Mouse (Mus musculus) heart, embryonic 16.5 days (tissue): ENCODE results near the gene Nova2. TPM values are rescaled to one million over a fixed set of nuclear protein-coding genes. Genes with fewer than 3 reads are reported as not detected.

ENCODE experiments used
- ATAC-seq: fragments of 200-750 bp; cut with Nextera tagmentation; replicated peaks from 2 replicates; pipeline ENCODE4 v1.8.0; 2017; ENCODE audit warnings: moderate number of reproducible peaks; ENCODE audit not compliant: insufficient read depth, low FRiP score; ENCODE audit errors: extremely low read depth
- H3K27ac ChIP-seq: fragments of 300-500 bp; sonication (generic); 2 replicates; pipeline ENCODE4 v1.5.1; 2014; ENCODE audit warnings: mild to moderate bottlenecking, low read length, control low read depth, moderate library complexity
- H3K27me3 ChIP-seq: fragments of 300-500 bp; sonication (generic); 2 replicates; pipeline ENCODE4 v1.6.1; 2014; ENCODE audit warnings: low read length, mixed read lengths; ENCODE audit not compliant: control insufficient read depth, insufficient read depth
- H3K36me3 ChIP-seq: fragments of 300-500 bp; sonication (generic); 2 replicates; pipeline ENCODE4 v1.6.1; 2014; ENCODE audit not compliant: control insufficient read depth, insufficient read depth
- H3K4me1 ChIP-seq: fragments of 300-500 bp; sonication (generic); 2 replicates; pipeline ENCODE4 v1.6.1; 2014; ENCODE audit warnings: low read length, mixed read lengths; ENCODE audit not compliant: control insufficient read depth, insufficient read depth
- H3K4me2 ChIP-seq: fragments of 300-500 bp; sonication (generic); 2 replicates; pipeline ENCODE4 v1.6.1; 2014; ENCODE audit warnings: low read depth, mild to moderate bottlenecking, control low read depth, low read length
- H3K4me3 ChIP-seq: fragments of 300-500 bp; sonication (generic); 2 replicates; pipeline ENCODE4 v1.5.1; 2014; ENCODE audit warnings: mild to moderate bottlenecking, control low read depth, low read length
- H3K9ac ChIP-seq: fragments of 300-500 bp; sonication (generic); 2 replicates; pipeline ENCODE4 v1.6.1; 2014; ENCODE audit warnings: low read length, control low read depth
- H3K9me3 ChIP-seq: fragments of 300-500 bp; sonication (generic); replicated peaks from 2 replicates; pipeline ENCODE4 v1.6.1; 2016; ENCODE audit warnings: low read length; ENCODE audit not compliant: control insufficient read depth
- WGBS: fragments of 180-500 bp; shearing (Covaris S2); extraction: QIAGEN DNeasy Blood & Tissue Kit; methylation state at CpG from one replicate; pipeline ENCODE4 v1.1.7; 2014; 5-methylcytosine and 5-hydroxymethylcytosine counted together
- polyA plus RNA-seq: library from polyadenylated mRNA; unstranded; fragments of >200 nt; fragmentation: Nextera tagmentation; extraction: Ambion mirVana; gene quantifications from 2 replicates; pipeline ENCODE4 v1.2.1, GENCODE M21; 2015

Gene Nova2
- polyA plus RNA-seq, 1 experiment from 2014 or later, result 0.64 TPM

DNA sequence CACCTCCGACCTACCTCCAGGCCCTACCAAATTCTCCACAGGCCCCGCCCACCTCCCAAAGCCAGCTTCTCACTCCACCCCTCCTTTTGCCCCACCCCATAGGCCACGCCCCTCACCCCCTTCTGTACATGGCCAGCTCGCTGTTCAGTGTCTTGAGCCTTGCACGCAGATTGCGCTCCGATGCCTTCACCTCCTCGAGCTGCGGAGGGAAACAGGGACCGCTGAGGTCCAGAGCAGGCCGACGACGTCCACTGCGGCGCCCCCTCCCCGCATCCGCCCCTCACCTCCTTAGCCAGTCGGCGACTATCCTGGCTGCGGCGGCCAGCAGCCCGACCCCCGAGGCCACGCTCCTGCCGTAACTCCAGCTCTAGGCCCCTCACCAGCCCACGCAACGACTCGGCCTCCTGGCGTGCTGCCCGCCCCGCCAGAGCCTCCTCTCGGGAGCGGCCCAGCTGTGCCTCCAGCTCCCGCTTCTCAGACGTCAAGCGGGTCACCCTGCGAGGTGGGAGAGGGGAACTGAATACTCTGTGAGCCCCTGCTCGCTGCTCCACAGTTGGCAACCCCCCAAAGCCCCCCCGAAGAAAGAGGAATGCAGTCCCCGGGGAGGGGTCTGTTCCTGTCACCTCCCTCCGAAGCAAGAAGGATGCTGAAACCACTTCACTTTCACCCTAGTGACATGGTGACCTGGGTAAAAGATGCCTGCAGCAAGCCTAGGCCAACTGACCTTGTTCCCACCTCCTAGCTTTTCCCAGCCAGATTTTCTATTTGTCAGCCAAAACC is 31.8 kb upstream of the Nova2 start:
- H3K4me2 ChIP-seq, result peak overlapping the region; percentile 74
- H3K9ac ChIP-seq, result peak overlapping the region; percentile 66
- peaks cover 7% of the 10 kb centered on the region for H3K27me3 ChIP-seq
- H3K4me3 ChIP-seq, result peak overlapping the region; percentile 45
- H3K27ac ChIP-seq, result no peak overlapping the region
- WGBS, result 3% methylated on average over 41 of the region's 41 CpGs
- no peaks in the 10 kb centered on the region for H3K9me3 ChIP-seq
- peaks cover 14% of the 10 kb centered on the region for H3K4me1 ChIP-seq
- H3K36me3 ChIP-seq, result no peaks in the 10 kb centered on the region; the same call in 1 of the 2 replicates
- ATAC-seq, result peak; percentile 21; the same call in 1 of the 2 replicates

DNA sequence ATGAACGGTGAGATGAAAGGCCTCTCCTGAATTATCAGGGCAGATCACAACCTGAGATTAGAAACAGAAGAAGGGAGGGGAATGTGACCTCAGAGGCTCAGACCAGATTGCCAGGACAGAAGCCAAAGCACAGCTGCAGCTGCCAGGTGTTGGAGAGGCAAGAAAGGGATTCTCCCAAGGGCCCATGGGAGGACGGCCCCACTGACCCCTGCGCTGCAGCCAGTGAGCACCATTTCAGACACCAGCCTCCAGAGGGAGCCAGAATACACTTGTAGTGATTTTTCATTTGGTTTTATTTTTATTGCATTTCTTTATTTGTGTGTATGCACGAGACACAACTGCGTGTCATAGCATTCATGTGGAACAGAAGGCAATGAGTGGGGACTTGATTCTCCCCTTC is 29.2 kb upstream of the Nova2 start:
- ATAC-seq, result no peak
- H3K9ac ChIP-seq, result no peak overlapping the region
- WGBS, result 41% methylated on average over 5 of the region's 5 CpGs

DNA sequence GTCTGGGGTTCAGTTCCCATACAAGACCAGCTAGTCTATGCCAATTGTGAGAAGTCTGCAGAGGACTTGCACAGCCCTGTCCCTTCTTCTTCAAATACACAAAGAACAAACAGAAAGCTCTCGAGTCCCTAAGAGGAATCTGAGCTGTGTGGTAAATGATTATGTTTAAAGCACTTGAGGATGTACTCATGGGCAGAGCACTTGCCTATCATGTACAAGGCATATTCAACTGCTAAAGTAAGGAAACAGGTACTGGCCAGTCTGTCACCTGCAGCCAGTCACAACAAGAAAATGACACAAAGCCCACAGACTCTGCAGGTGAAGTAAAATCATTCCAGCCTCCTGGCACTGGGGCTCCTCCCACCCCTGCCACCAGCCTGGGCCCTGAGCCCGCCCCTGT is 25.2 kb upstream of the Nova2 start:
- Histone ChIP-seq H3K4me1 (no peaks in the 10 kb centered on the region), H3K27ac (no peak overlapping the region), H3K27me3 (no peaks in the 10 kb centered on the region), H3K4me3 (no peak overlapping the region), H3K9me3 (no peaks in the 10 kb centered on the region), H3K36me3 (peaks cover 7% of the 10 kb centered on the region), H3K4me2 (no peak overlapping the region), H3K9ac (no peak overlapping the region)
- ATAC-seq, result no peak
- 78% methylated on average over 2 of the region's 2 CpGs for WGBS

More for the DNA sequence above, 29.2 kb upstream of the Nova2 start:
- Histone ChIP-seq H3K4me3 (no peak overlapping the region), H3K27me3 (peaks cover 7% of the 10 kb centered on the region), H3K4me1 (peaks cover 14% of the 10 kb centered on the region), H3K9me3 (no peaks in the 10 kb centered on the region), H3K27ac (no peak overlapping the region), H3K4me2 (no peak overlapping the region), H3K36me3 (0 out of 2 replicates have a peak, but pooled peaks cover 2% of the 10 kb centered on the region)

DNA sequence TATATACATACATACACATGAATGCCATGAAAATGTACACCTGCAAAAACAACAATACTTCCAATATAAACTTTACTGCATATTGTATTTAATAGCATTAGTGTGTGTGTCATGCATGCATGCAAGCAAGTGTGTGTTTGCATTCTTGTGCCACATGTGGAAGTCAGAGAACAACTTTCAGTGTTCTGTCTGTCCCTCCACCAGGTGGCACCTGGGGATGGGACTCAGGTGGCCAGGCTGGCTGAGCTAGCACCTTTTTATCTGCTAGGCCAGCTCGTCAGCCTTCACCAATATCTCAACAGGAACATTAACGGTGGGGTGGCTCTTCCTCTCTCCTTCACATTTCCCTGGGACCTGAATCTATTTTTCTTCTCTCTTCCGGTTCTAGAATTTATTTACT is 23.2 kb upstream of the Nova2 start:
- no peak overlapping the region for H3K9ac ChIP-seq
- H3K27ac ChIP-seq, result no peak overlapping the region
- no peaks in the 10 kb centered on the region for H3K27me3 ChIP-seq
- WGBS, result 65% methylated on average over 3 of the region's 3 CpGs
- no peak for ATAC-seq
- no peaks in the 10 kb centered on the region for H3K4me1 ChIP-seq
- no peaks in the 10 kb centered on the region for H3K9me3 ChIP-seq
- peaks cover 9% of the 10 kb centered on the region for H3K36me3 ChIP-seq
- no peak overlapping the region for H3K4me3 ChIP-seq
- no peak overlapping the region for H3K4me2 ChIP-seq

DNA sequence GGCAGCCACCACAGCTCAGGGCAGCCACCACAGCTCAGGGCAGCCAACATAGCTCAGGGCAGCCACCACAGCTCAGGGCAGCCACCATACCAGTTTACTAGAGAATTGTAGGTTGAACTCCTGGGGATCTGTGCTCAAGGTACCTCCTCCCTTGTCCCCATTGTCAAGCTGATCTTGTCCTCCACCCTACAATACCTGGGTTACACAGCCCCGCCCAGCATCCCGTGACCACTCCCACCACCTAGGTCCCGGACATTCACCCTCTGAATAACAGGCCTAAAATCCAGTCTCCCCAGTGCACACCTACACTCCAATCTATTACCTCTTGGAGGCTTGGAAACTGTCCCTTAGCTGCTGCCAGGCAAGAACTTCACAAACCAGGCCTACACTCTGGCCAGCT is 20.7 kb upstream of the Nova2 start:
- no peak for ATAC-seq
- H3K36me3 ChIP-seq, result peaks cover 9% of the 10 kb centered on the region
- H3K4me2 ChIP-seq, result no peak overlapping the region
- no peak overlapping the region for H3K9ac ChIP-seq
- no peak overlapping the region for H3K27ac ChIP-seq
- peaks cover 10% of the 10 kb centered on the region for H3K4me1 ChIP-seq
- no peaks in the 10 kb centered on the region for H3K9me3 ChIP-seq
- no peaks in the 10 kb centered on the region for H3K27me3 ChIP-seq
- 78% methylated on average over 3 of the region's 3 CpGs for WGBS
- H3K4me3 ChIP-seq, result no peak overlapping the region

DNA sequence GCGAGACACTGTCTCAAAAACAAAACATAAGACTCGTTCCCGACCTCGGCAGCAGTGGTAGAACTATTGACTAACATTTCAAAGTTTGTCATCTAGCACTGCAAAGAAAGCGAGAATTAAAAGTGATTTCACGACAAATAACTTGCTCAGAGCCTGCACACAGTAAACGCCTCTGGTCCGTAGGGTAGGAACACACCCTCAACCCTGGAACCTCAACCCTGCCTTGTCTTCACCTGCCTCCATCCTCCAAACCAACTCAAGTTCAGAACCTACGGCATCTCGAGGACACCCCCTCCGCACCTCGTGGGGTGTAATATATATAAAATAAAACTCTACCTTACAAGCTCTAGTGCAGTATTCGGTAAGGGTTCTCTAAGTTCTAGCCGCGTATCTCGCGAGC is 15.9 kb upstream of the Nova2 start:
- H3K4me3 ChIP-seq, result peak overlapping the region; percentile 68
- H3K9me3 ChIP-seq, result no peaks in the 10 kb centered on the region
- 5% methylated on average over 17 of the region's 17 CpGs for WGBS
- peak overlapping the region; percentile 77 for H3K9ac ChIP-seq
- H3K4me2 ChIP-seq, result peak overlapping the region; percentile 86
- peaks cover 3% of the 10 kb centered on the region; the same call in 1 of the 2 replicates for H3K36me3 ChIP-seq
- no peaks in the 10 kb centered on the region for H3K27me3 ChIP-seq
- peak; percentile 7 for ATAC-seq
- H3K27ac ChIP-seq, result no peak overlapping the region
- peaks cover 16% of the 10 kb centered on the region for H3K4me1 ChIP-seq

DNA sequence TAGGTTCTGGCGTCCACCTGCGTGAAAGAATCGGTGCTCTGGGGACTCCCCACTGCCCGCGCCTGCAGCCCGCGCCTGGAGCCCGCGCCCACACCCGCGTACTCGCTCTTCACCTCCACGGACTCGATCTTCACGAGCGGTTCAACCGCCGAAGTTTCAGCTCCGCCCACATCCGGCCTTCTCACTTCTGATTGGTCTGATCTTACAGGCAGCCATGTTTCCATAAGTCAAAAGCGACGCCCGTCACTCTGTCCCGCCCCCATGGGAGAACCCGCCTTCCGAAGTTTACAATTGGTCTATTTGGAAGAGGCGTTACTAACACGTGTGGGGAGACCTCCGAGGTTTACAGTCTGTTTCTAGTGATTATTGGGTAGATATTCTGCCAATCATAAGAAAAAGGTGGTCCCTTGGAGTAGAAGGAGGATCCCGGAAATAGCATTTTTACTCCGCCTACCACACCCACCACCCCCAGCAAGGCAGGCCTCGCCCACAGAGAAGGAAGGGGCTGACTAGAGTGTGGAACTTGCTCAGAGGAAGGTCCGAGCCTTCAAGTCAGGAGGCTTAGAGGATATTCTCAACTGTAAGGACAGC is 15.4 kb upstream of the Nova2 start, which contains the start of gene Ccdc61:
Gene Ccdc61 (minus strand): TSS at position 175 of the 591 bp plus-strand sequence.
- peak within 1 kb of the TSS; percentile 77 for H3K9ac ChIP-seq
- no peaks in the 10 kb centered on the region for H3K9me3 ChIP-seq
- H3K36me3 ChIP-seq, result peaks cover 3% of the 10 kb centered on the region; the same call in 1 of the 2 replicates
- H3K27me3 ChIP-seq, result no peaks in the 10 kb centered on the region
- under 1% methylated on average over 33 of the region's 33 CpGs for WGBS
- H3K4me1 ChIP-seq, result peaks cover 16% of the 10 kb centered on the region
- no peak within 1 kb of the TSS for H3K27ac ChIP-seq
- H3K4me3 ChIP-seq, result peak within 1 kb of the TSS; percentile 68
- peak; percentile 99 for ATAC-seq
- H3K4me2 ChIP-seq, result peak within 1 kb of the TSS; percentile 86

DNA sequence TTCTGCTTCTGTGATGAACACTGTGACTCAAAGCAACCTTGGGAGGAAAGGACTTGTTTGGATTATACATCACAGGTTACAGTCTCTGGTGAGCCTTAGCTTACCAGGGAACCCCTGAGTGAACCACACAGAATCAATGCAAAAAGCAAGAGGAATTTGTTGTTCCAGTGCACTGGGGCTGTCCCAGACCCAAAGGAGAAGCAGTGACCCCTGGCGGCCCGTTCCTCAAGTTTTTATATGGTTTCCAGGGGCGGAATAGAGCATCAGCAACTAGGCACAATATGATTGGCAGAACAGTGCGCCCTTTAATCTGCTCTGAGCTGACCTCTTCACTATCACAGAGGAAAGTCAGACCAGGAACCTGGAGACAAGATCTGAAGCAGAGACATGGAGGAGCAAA is 9.4 kb upstream of the Nova2 start:
- no peak overlapping the region for H3K27ac ChIP-seq
- WGBS, result 58% methylated on average over 4 of the region's 4 CpGs
- no peaks in the 10 kb centered on the region for H3K4me1 ChIP-seq

DNA sequence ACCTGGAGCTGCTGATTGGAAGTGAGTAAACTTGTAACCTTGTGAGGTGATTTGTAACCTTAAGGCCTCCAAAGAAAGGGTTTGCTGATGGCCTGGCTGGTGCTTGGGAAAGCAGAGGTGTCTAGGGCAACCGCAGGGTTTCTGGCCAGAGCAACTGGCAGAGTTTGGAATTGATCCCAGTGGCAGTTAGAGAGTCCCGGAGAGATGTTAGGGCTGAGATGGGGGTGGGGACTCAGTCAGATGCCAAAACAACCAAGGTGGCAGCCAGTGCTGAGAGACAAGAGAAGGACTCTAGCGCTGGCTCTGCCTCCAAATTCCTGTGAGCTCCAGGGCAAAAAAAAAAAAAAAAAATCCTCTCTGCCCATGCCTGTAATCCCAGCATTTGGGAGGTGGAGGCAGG is 7.8 kb upstream of the Nova2 start:
- 51% methylated on average over 3 of the region's 3 CpGs for WGBS
- no peak overlapping the region for H3K27ac ChIP-seq
- no peak overlapping the region for H3K4me2 ChIP-seq
- no peaks in the 10 kb centered on the region for H3K4me1 ChIP-seq
- ATAC-seq, result no peak
- H3K27me3 ChIP-seq, result 0 out of 2 replicates have a peak, but pooled peaks cover 12% of the 10 kb centered on the region
- H3K9ac ChIP-seq, result no peak overlapping the region
- H3K4me3 ChIP-seq, result no peak overlapping the region
- H3K36me3 ChIP-seq, result no peaks in the 10 kb centered on the region
- H3K9me3 ChIP-seq, result no peaks in the 10 kb centered on the region

More for the DNA sequence above, 9.4 kb upstream of the Nova2 start:
- Histone ChIP-seq H3K4me3 (no peak overlapping the region), H3K4me2 (no peak overlapping the region), H3K9ac (no peak overlapping the region), H3K27me3 (0 out of 2 replicates have a peak, but pooled peaks cover 4% of the 10 kb centered on the region), H3K36me3 (no peaks in the 10 kb centered on the region), H3K9me3 (no peaks in the 10 kb centered on the region)
- no peak for ATAC-seq
